Mouse (Mus musculus): ENCODE results near the gene Arhgap9.

DNA sequence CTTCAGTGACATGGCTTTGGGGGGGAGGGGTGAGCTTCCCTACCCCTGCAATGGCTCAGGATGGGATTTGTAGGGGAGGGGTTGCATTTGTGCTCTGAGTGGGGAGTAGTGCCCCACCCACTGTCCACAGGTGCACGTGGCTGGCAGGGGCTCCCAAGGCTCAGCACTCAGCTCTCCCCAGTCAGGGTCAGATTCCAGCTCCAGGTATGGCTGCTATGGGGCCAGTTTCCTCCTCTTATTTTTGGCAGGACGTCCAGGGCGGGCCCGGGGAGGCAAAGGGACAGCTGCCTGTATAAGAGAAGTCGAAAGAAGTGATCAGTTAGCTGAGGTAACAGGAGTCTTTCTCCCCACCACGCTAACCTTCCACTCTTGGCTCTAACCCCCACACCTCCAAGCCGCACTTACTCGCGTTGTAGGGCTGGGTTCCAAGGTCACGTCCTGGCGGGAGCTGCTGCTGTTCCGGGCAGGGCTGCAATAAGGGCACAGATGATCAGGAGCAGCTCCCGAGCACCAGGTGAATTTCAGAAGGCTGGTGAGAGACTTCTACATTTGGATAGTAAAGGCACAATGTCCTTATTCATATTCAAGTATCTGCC lies 39.0 kb upstream of the Arhgap9 start:
- no peak for TF ChIP-seq CTCF (IDR thresholded peaks at IDR 0.05; ENCODE audit: low read depth)
- no peak for TF ChIP-seq EP300 (IDR thresholded peaks at IDR 0.05; ENCODE audit: low read depth)
